Mouse (Mus musculus) lung, adult 2 months (tissue): ENCODE results near the gene Ttyh3. TPM values are rescaled to one million over a fixed set of nuclear protein-coding genes. Genes with fewer than 3 reads are reported as not detected.

Experiments
- DNase-seq: peaks from one replicate; pipeline ENCODE4 v3.0.0; 2022
- H3K4me1 ChIP-seq: fragments of 200-500 bp; 2 replicates; pipeline ENCODE4 v1.6.1; 2011; ENCODE audit warnings: low read length; ENCODE audit not compliant: control insufficient read depth, insufficient read depth
- H3K4me3 ChIP-seq: fragments of 200-500 bp; replicated peaks from 2 replicates; pipeline ENCODE3; 2011; ENCODE audit warnings: low read depth, mild to moderate bottlenecking, control low read depth, low read length; ENCODE audit errors: extremely low read depth
- CTCF ChIP-seq: fragments of 200-500 bp; IDR thresholded peaks from 2 replicates; pipeline ENCODE4 v1.5.1; 2011; ENCODE audit warnings: mild to moderate bottlenecking, low read length, control low read depth; ENCODE audit not compliant: insufficient read depth
- POLR2A ChIP-seq: fragments of 200-500 bp; IDR thresholded peaks from 2 replicates; pipeline ENCODE4 v1.6.1; 2011; ENCODE audit warnings: low read depth, mild to moderate bottlenecking, control low read depth, low read length, borderline replicate concordance; ENCODE audit errors: extremely low read depth
- WGBS: fragments of 180-500 bp; shearing (Covaris S2); methylation state at CpG from one replicate; pipeline ENCODE4 v1.1.7; 2018; 5-methylcytosine and 5-hydroxymethylcytosine counted together
- polyA plus RNA-seq: library from polyadenylated mRNA; depleted of rRNA; stranded (reverse); fragments of >200 nt; gene quantifications from 2 replicates; pipeline ENCODE4 v1.2.3, GENCODE M21; 2012

The Ttyh3 gene
- polyA plus RNA-seq, 1 experiment, result 117 TPM

DNA sequence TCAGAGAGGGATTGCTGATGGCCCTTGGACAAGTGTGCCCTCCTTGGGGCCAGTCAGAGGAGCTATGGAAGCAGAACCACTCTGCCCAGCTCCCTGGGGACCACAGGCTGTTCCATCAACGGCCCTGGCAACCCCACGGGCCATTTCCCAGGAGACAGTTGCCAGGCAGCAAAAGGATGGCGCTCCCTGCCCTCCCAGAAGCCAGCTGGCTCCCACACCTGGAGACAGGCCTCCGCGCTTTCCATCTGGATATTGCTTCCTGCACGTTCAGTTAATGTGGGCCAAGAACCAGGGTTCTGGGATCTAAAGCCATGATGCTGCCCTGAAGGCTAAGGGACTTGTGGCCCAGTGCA is 11.8 kb downstream of the Ttyh3 start:
- WGBS, result 58% methylated on average over 6 of the region's 6 CpGs
- no peak for DNase-seq
- Histone ChIP-seq H3K4me3 (no peak overlapping the region), H3K4me1 (peaks cover 17% of the 10 kb centered on the region)
- TF ChIP-seq POLR2A (no peak), CTCF (no peak)

DNA sequence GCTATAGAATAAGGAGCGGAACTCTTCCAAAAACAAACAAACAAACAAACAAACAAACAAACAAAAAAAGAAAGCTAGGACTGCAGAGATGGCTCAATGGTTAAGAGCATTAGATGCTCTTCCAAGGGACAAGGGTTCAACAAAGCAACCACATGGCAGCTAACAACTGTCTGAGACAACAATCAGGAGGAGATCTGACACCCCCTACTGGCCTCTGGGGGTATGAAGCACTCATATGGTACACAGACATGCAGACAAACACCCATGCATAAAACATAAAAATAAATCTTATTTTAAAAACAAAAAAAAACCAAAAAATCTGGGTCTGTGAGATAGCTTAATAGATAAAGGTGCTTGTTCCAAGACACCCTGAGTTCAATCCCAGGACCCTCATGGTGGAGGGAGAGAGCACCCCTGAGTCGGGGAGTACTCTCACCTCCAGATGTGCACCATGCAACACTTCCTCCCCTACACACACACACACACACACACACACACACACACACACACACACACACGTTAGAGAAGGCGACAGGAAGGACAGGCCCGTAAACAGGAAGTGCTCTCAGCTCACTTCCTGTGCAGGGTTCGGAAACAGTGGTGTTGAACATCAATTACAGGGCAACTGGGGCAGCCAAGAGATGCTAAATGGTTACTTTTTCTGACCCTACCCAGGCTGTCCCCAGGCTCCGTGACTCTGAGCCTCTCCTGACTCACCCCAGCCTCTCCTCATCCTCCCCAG is 12.3 kb downstream of the Ttyh3 start:
- Histone ChIP-seq H3K4me1 (peaks cover 17% of the 10 kb centered on the region), H3K4me3 (no peak overlapping the region)
- no peak for TF ChIP-seq POLR2A
- no peak for DNase-seq
- WGBS, result 52% methylated on average over 7 of the region's 7 CpGs

GRCm38 (mm10) chr5:140634798-140635722 is 13.8 kb downstream of the Ttyh3 start:
- TF ChIP-seq CTCF (no peak), POLR2A (no peak)
- Histone ChIP-seq H3K4me3 (no peak overlapping the region), H3K4me1 (peaks cover 15% of the 10 kb centered on the region)
- no peak for DNase-seq
- 94% methylated on average over 26 of the region's 26 CpGs for WGBS

DNA sequence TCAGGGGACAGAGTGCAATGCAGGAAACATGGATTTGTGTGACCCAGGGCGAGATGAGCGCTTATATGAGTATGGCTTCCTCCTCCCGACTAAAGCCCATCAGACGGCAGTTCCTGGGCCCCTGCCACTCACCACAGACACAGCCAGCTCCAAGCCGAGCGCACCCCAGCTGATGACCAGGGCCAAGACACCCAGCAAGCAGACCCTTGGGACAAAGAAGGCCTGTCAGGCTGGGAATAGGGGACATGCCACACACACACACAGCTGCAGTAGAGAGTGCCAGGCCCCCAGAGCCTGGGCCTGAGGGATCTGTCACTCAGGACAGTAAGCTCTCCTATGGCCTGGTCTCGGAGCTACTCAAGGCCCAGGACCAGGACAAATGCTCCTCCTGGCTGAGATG is 15.4 kb downstream of the Ttyh3 start:
- TF ChIP-seq POLR2A (no peak), CTCF (no peak)
- WGBS, result 64% methylated on average over 7 of the region's 7 CpGs
- no peak overlapping the region for H3K4me3 ChIP-seq
- H3K4me1 ChIP-seq, result peaks cover 15% of the 10 kb centered on the region
- no peak for DNase-seq

- DNase-seq, result no peak
- peaks cover 3% of the 10 kb centered on the region; the same call in 1 of the 2 replicates for H3K4me1 ChIP-seq
- WGBS, result 87% methylated on average over 9 of the region's 9 CpGs
- no peak overlapping the region for H3K4me3 ChIP-seq
- TF ChIP-seq POLR2A (no peak), CTCF (peak; percentile 75)
Measured at GRCm38 (mm10) chr5:140628995-140629394, 19.8 kb downstream of the Ttyh3 start.

DNA sequence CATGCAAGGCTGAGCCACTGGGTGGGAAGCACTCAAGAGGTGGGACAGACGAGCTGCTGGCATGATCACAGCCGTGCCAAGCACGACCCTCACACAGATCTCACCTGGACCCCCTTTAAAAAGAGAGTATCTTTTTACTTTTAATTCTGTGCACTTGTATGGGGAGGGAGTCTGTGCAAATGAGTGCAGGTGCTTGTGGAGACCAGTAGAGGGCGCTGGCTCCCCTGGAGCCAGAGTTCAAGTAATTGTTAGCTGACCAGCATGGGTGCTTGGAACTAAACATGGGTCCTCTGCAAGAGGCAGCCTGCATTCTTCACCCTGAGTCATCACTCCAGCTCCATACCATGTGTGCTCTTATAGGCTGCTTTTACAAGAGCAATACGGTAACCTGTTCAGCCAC is 21.3 kb downstream of the Ttyh3 start:
- TF ChIP-seq CTCF (no peak), POLR2A (no peak)
- DNase-seq, result no peak
- Histone ChIP-seq H3K4me3 (no peak overlapping the region), H3K4me1 (no peaks in the 10 kb centered on the region)
- 94% methylated on average over 5 of the region's 5 CpGs for WGBS

DNA sequence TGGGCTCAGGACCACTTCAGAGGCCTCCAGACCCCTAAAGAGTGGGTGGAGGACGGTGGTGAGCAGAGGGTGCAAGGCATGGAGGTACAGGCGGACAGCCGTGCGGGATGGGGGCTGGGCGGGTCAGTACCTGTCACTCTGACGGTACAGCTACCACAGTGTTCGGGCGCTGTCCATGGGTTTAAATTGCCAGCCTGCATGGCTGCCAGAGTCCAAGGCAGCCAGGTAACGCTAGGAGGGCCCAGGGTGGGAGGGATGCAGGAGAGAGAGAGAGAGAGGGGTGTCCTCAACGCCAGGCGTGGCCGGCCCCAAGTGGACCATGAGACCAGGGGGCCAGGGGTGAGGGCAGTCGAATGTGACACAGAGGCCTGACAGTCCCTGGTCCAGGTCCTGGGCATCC is 23.9 kb downstream of the Ttyh3 start:
- Histone ChIP-seq H3K4me3 (no peak overlapping the region), H3K4me1 (no peaks in the 10 kb centered on the region)
- TF ChIP-seq CTCF (no peak), POLR2A (no peak)
- WGBS, result 92% methylated on average over 13 of the region's 13 CpGs
- no peak for DNase-seq

GRCm38 (mm10) chr5:140624238-140624637 is 24.6 kb downstream of the Ttyh3 start:
- H3K4me3 ChIP-seq, result no peak overlapping the region
- no peak for DNase-seq
- 87% methylated on average over 5 of the region's 5 CpGs for WGBS
- H3K4me1 ChIP-seq, result no peaks in the 10 kb centered on the region
- TF ChIP-seq CTCF, result no peak
- no peak for TF ChIP-seq POLR2A

DNA sequence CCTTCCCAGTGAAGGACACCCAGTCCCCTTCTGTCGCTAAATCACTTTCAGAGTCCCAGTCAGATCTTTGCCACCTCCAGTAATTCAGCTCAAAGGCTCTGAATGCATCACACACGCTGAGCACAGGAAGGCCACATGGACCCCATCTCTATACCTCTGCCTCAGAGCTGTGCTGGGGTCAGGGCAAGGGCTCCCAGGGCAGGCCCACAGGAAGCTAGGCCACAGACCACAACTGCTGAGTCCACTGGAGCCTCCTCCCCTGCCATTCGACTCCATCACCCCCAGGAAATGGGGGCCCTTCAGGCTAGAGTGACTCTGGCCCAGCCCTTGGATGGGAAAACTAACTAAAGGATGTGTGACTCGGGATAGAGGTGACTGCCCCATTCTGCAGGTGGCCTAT is 25.0 kb downstream of the Ttyh3 start:
- Histone ChIP-seq H3K4me3 (no peak overlapping the region), H3K4me1 (no peaks in the 10 kb centered on the region)
- 61% methylated on average over 4 of the region's 4 CpGs for WGBS
- no peak for DNase-seq
- TF ChIP-seq POLR2A, result no peak
- no peak for TF ChIP-seq CTCF
